Mouse (Mus musculus) hindbrain, embryonic 10.5 days (tissue): ENCODE data around the gene Samd10. TPM values are rescaled to one million over a fixed set of nuclear protein-coding genes. Genes with fewer than 3 reads are reported as not detected.

Experiments
- DNase-seq: peaks from one replicate; pipeline ENCODE4 v3.0.0-alpha.2; 2017; ENCODE audit warnings: low spot score
- H3K27ac ChIP-seq: fragments of 300-500 bp; sonication (generic); 2 replicates; pipeline ENCODE4 v1.5.1; 2016; ENCODE audit warnings: mild to moderate bottlenecking, moderate library complexity
- H3K27me3 ChIP-seq: fragments of 300-500 bp; sonication (generic); 2 replicates; pipeline ENCODE4 v1.6.1; 2016; ENCODE audit warnings: mild to moderate bottlenecking; ENCODE audit not compliant: poor library complexity, insufficient read depth, severe bottlenecking
- H3K36me3 ChIP-seq: fragments of 300-500 bp; sonication (generic); 2 replicates; pipeline ENCODE4 v1.6.1; 2016; ENCODE audit warnings: mild to moderate bottlenecking, moderate library complexity
- H3K4me1 ChIP-seq: fragments of 300-500 bp; sonication (generic); replicated peaks from 2 replicates; pipeline ENCODE4 v1.6.1; 2016; ENCODE audit warnings: mild to moderate bottlenecking
- H3K4me3 ChIP-seq: fragments of 300-500 bp; sonication (generic); 2 replicates; pipeline ENCODE4 v1.5.1; 2016; ENCODE audit warnings: mild to moderate bottlenecking, moderate library complexity
- H3K9me3 ChIP-seq: fragments of 300-500 bp; sonication (generic); 2 replicates; pipeline ENCODE4 v1.6.1; 2016; ENCODE audit warnings: mild to moderate bottlenecking, moderate library complexity
- WGBS: fragments of 180-500 bp; shearing (Covaris S2); methylation state at CpG from one replicate; pipeline ENCODE4 v1.1.7; 2016; 5-methylcytosine and 5-hydroxymethylcytosine counted together
- polyA plus RNA-seq: library from polyadenylated mRNA; unstranded; fragments of >200 nt; fragmentation: Nextera tagmentation; extraction: Ambion mirVana; gene quantifications from 2 replicates; pipeline ENCODE4 v1.2.1, GENCODE M21; 2016

The Samd10 gene
- polyA plus RNA-seq, 1 experiment from 2014 or later: 72.6 TPM

- no peak overlapping the region for H3K4me3 ChIP-seq
- no peaks in the 10 kb centered on the region for H3K27me3 ChIP-seq
- H3K27ac ChIP-seq: no peak overlapping the region
- no peaks in the 10 kb centered on the region for H3K9me3 ChIP-seq
- H3K4me1 ChIP-seq: peaks cover 29% of the 10 kb centered on the region
- no peak for DNase-seq
- WGBS: 93% methylated on average over 10 of the region's 10 CpGs
- peaks cover 67% of the 10 kb centered on the region for H3K36me3 ChIP-seq
Measured at GRCm38 (mm10) chr2:181589011-181589731, 9.8 kb downstream of the Samd10 start.

DNA sequence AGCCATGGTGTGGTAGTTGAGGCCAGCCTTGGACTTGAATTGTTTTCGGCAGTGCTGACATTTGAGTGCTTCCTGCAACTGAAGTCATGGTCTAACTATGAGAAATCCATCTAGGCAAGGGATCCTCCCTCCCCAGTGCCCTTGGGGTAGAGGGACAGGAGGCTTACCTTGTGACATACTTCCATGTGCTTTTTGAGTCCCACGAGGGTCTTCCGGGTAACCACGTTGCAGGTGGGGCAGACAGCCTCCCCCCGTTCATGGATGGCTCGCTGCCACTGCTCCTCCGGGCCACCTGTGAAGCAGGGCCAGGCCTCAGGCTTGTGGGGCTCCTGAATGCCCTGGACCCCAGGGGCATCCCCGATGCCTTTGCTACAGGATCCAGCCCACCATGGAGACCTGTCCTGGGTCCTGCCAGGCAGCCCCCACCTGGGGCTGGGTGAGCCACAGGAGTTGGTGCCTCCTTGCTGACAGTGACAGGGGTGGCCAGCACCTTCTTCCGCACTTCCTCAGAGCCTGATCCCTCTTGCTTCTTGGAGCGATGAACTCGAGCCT is 10.7 kb downstream of the Samd10 start:
- Histone ChIP-seq H3K9me3 (no peaks in the 10 kb centered on the region), H3K4me3 (no peak overlapping the region), H3K36me3 (peaks cover 75% of the 10 kb centered on the region), H3K4me1 (peaks cover 27% of the 10 kb centered on the region), H3K27me3 (no peaks in the 10 kb centered on the region), H3K27ac (no peak overlapping the region)
- WGBS: 92% methylated on average over 11 of the region's 11 CpGs
- no peak for DNase-seq

DNA sequence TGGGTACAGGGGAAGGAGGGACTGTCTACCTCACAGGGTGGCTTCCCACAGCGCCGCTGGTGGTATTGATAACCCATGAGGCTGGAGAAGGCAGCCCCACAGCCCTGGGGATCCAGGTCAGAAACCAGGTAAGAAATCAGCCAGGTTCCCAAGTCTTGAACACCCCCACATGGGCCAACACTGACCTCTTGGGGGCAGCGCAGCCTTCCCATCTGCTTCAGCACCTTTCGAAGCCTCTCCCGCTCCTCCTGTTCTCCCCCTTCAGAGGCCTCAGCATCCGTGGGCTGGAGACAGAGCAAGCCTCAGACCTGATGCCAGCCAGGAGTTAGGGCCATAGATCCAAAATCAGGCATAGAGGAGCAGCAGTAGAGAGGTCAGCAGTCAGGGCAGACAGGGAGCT is 11.2 kb downstream of the Samd10 start:
- Histone ChIP-seq H3K27me3 (no peaks in the 10 kb centered on the region), H3K9me3 (no peaks in the 10 kb centered on the region), H3K27ac (no peak overlapping the region), H3K4me3 (no peak overlapping the region), H3K36me3 (peaks cover 75% of the 10 kb centered on the region), H3K4me1 (peaks cover 22% of the 10 kb centered on the region)
- no peak for DNase-seq
- WGBS: 88% methylated on average over 6 of the region's 6 CpGs

GRCm38 (mm10) chr2:181586124-181586523 is 12.9 kb downstream of the Samd10 start:
- Histone ChIP-seq H3K36me3 (peaks cover 75% of the 10 kb centered on the region), H3K4me3 (no peak overlapping the region), H3K27me3 (no peaks in the 10 kb centered on the region), H3K4me1 (peaks cover 19% of the 10 kb centered on the region), H3K9me3 (no peaks in the 10 kb centered on the region), H3K27ac (no peak overlapping the region)
- DNase-seq: no peak
- 90% methylated on average over 3 of the region's 3 CpGs for WGBS

DNA sequence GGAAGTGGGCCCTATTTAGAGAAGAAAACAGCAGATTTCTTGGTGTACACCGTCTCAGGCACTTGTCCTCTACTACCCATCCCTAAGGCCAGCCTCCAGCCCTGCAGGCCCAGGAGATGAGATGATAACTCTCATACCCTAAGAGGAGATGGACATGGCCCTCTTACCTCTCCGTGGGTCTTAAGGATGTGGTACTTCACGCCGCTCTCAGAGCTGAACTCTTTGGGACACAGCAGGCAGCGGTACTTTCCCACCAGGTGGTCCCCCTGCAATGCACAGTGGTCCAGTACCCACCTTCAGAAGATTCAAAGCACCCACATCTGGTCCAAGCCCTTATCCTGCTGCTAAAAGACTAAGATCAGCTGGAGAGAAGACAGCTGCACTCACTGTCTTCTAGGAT is 13.5 kb downstream of the Samd10 start:
- WGBS: 94% methylated on average over 5 of the region's 5 CpGs
- H3K4me1 ChIP-seq: peaks cover 19% of the 10 kb centered on the region
- no peak overlapping the region for H3K4me3 ChIP-seq
- no peaks in the 10 kb centered on the region for H3K27me3 ChIP-seq
- H3K36me3 ChIP-seq: peaks cover 71% of the 10 kb centered on the region
- H3K27ac ChIP-seq: no peak overlapping the region
- H3K9me3 ChIP-seq: no peaks in the 10 kb centered on the region
- DNase-seq: no peak

GRCm38 (mm10) chr2:181584411-181584942 is 14.5 kb downstream of the Samd10 start, which contains the start of gene Uckl1:
Uckl1 (minus strand) TSS chr2:181584892.
- no peaks in the 10 kb centered on the region for H3K27me3 ChIP-seq
- no peaks in the 10 kb centered on the region for H3K9me3 ChIP-seq
- 90% methylated on average over 4 of the region's 4 CpGs for WGBS
- no peak within 1 kb of the TSS for H3K4me3 ChIP-seq
- H3K27ac ChIP-seq: no peak within 1 kb of the TSS
- peaks cover 60% of the 10 kb centered on the region for H3K36me3 ChIP-seq
- peaks cover 25% of the 10 kb centered on the region for H3K4me1 ChIP-seq
- no peak for DNase-seq

DNA sequence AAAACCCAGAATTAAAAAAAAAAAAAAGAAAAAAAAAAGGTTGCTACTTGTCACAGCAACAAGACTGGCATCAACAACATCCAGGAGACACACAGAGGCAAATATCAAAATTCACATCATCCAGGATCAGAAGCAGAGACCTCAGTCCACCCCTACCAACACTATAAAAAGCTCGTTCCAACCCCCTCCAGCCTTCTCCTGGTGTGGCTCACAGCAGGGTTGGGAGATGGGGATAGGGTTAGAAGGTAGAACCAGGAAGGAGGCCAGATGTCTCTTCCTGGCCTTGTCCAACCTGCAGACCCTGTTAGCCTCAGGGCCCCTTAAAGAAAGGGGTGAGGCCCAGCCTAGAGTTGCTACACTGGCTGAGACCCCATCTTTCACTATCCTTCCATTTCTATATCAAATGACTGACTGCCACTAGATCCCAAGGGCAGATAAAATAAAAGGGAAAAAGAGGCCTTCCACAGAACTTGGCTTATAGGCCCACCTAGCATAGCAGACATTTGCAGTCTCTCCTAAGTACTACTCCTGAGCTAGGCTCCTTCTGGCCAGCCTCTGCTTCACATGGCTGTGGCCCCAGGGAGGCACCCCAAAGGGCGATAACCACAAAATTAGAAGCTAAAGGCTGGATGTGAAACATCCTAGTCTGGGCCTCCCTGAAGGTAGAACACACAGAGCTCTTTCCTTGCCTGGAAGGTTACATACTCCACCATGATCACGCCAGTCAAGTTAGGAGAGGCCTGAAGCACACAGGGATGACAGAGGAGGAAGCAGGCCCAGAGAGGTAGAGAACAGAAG is 15.4 kb downstream of the Samd10 start:
- DNase-seq: no peak
- WGBS: 87% methylated on average over 3 of the region's 3 CpGs
- peaks cover 28% of the 10 kb centered on the region for H3K4me1 ChIP-seq
- peaks cover 52% of the 10 kb centered on the region for H3K36me3 ChIP-seq
- no peaks in the 10 kb centered on the region for H3K9me3 ChIP-seq
- H3K27ac ChIP-seq: no peak overlapping the region
- H3K4me3 ChIP-seq: no peak overlapping the region
- no peaks in the 10 kb centered on the region for H3K27me3 ChIP-seq

GRCm38 (mm10) chr2:181582939-181583338 is 16.1 kb downstream of the Samd10 start:
- Histone ChIP-seq H3K9me3 (no peaks in the 10 kb centered on the region), H3K4me1 (peaks cover 28% of the 10 kb centered on the region), H3K27ac (no peak overlapping the region), H3K4me3 (no peak overlapping the region), H3K27me3 (no peaks in the 10 kb centered on the region), H3K36me3 (peaks cover 45% of the 10 kb centered on the region)
- 86% methylated on average over 1 of the region's 1 CpGs for WGBS
- DNase-seq: no peak

DNA sequence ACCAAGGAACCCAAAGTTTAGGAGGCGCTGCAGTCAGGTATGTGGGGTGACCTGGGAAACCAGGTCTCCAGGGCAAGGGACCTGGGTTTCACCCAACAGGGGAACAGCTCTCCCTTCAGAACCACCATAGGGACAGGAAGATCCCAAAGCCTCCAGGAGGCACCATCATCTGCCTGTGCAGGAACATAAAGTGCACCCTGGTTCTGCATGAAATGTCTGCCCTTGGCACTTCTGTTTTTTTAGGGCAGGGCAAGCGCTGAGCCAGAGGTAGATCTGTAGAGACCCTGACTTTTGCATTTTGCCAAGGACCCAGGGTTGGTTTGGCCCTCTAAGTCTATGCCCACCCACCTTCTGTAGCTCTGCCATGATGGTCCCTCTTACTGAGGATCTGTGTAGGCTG is 16.7 kb downstream of the Samd10 start:
- WGBS: 79% methylated on average over 2 of the region's 2 CpGs
- peaks cover 39% of the 10 kb centered on the region for H3K36me3 ChIP-seq
- H3K27ac ChIP-seq: no peak overlapping the region
- H3K4me3 ChIP-seq: peak overlapping the region; percentile 80
- peaks cover 31% of the 10 kb centered on the region for H3K4me1 ChIP-seq
- no peaks in the 10 kb centered on the region for H3K27me3 ChIP-seq
- no peak for DNase-seq
- no peaks in the 10 kb centered on the region for H3K9me3 ChIP-seq

GRCm38 (mm10) chr2:181581402-181582120 is 17.5 kb downstream of the Samd10 start:
- Histone ChIP-seq H3K9me3 (no peaks in the 10 kb centered on the region), H3K27ac (peak overlapping the region; percentile 95), H3K27me3 (no peaks in the 10 kb centered on the region), H3K36me3 (peaks cover 31% of the 10 kb centered on the region), H3K4me1 (peaks cover 31% of the 10 kb centered on the region), H3K4me3 (peak overlapping the region; percentile 80)
- DNase-seq: peak; percentile 81
- WGBS: under 1% methylated on average over 49 of the region's 49 CpGs

DNA sequence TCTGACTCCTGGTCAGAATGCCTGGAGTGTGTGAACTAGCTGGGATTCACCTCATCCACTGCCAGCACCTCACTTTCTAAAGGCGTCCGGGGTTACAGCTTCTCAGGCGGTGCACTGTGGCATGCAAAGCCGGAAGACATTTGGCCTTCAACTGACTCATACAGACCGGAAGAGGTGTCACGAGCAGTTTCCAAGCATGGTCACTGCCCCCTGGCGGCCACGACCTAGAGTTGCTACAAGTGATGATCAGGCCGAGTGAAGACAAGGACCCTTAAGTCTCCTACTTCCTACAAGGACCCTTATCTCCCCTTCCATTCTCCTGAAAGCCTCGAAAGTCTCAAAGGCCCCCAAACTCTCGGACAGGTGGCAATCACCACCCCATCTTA is 18.0 kb downstream of the Samd10 start:
- H3K36me3 ChIP-seq: peaks cover 26% of the 10 kb centered on the region

GRCm38 (mm10) chr2:181580131-181580772 is 18.8 kb downstream of the Samd10 start:
- Histone ChIP-seq H3K4me1 (peaks cover 31% of the 10 kb centered on the region), H3K27ac (peak overlapping the region; percentile 95), H3K27me3 (no peaks in the 10 kb centered on the region), H3K36me3 (peaks cover 18% of the 10 kb centered on the region), H3K4me3 (peak overlapping the region; percentile 80), H3K9me3 (no peaks in the 10 kb centered on the region)
- no peak for DNase-seq
- 85% methylated on average over 5 of the region's 5 CpGs for WGBS

More for the DNA sequence above, 18.0 kb downstream of the Samd10 start:
- H3K27me3 ChIP-seq: no peaks in the 10 kb centered on the region
- peak overlapping the region; percentile 95 for H3K27ac ChIP-seq
- H3K4me1 ChIP-seq: peaks cover 31% of the 10 kb centered on the region
- WGBS: under 1% methylated on average over 11 of the region's 11 CpGs
- H3K9me3 ChIP-seq: no peaks in the 10 kb centered on the region
- DNase-seq: peak; percentile 86
- peak overlapping the region; percentile 80 for H3K4me3 ChIP-seq
